Mouse (Mus musculus) layer of hippocampus, postnatal 36 days (tissue): Measurements from ENCODE around the gene Gm7168. TPM values are rescaled to one million over a fixed set of nuclear protein-coding genes. Genes with fewer than 3 reads are reported as not detected.
"Not testable (repeated sequence)": the region's sequence is repeated elsewhere in the genome, so short reads cannot be mapped to it uniquely, and the experiment has no call there.

ENCODE experiments used
- DNase-seq, 2 experiments: peaks; one replicate each; pipeline ENCODE4 v3.0.0; 2022
- total RNA-seq, 2 experiments: library from RNA; stranded (reverse); gene quantifications; 2 replicates each; pipeline ENCODE4 v1.2.3; 2021

Gene Gm7168
- total RNA-seq, 2 experiments from 2014 or later, result not detected

GRCm38 (mm10) chr17:13993425-13993824, 45.3 kb downstream of the Gm7168 start:
- DNase-seq, result not testable (repeated sequence)

Other genes with a start within 250 kb of the Gm7168 start
- 100 to 1,000 TPM; 106 to 112 TPM for gene Afdn, start 187.8 kb upstream of the Gm7168 start, total RNA-seq
- 10 to 100 TPM; 19.1 to 21.4 TPM for gene Tcte2, start 186.5 kb upstream of the Gm7168 start, total RNA-seq
- not detected for gene Gm7356, start 55.3 kb downstream of the Gm7168 start, total RNA-seq
- not detected for gene Gm7358, start 111.2 kb downstream of the Gm7168 start, total RNA-seq